23 mouse cellular contexts compared by ENCODE assay signal in genomic region chr5:66983104-66983503, GRCm38 (mm10).
"Had no signal": no experiment of that assay in that cellular context is flagged by ENCODE, and none has a peak within 500 bp of the region (broad histone marks: within the 10 kb centered on the region; RNA-seq: fewer than 3 reads in every experiment).

No protein-coding gene starts in this region.

- H3K4me1 ChIP-seq: heart, embryonic 10.5 days; heart, embryonic 12.5 days; liver, embryonic 12.5 days had no signal

- H3K36me3 ChIP-seq: heart, embryonic 10.5 days; heart, embryonic 12.5 days; hindbrain, embryonic 15.5 days; kidney, embryonic 15.5 days; liver, embryonic 12.5 days had no signal

- ATAC-seq: hindbrain, postnatal 0 days; intestine, embryonic 16.5 days; liver, embryonic 12.5 days had no signal

- H3K27me3 ChIP-seq: hindbrain, embryonic 13.5 days; hindbrain, embryonic 15.5 days; kidney, embryonic 15.5 days; limb, embryonic 13.5 days; limb, embryonic 15.5 days; liver, embryonic 12.5 days had no signal

- DNase-seq: gastrocnemius, postnatal 14 days; gastrocnemius, postnatal 36 days; heart, adult 18-20 months; heart, postnatal 10 days; kidney, adult 11 months; kidney, adult 2 months; kidney, adult 9 months; kidney, postnatal 14 days; kidney, postnatal 36 days; layer of hippocampus, adult 9-11 months had no signal

- H3K9me3 ChIP-seq: heart, embryonic 10.5 days; heart, embryonic 12.5 days; hindbrain, embryonic 13.5 days; hindbrain, embryonic 15.5 days; kidney, embryonic 15.5 days; limb, embryonic 13.5 days; limb, embryonic 15.5 days; liver, embryonic 12.5 days had no signal

- H3K9ac ChIP-seq: heart, embryonic 12.5 days; hindbrain, embryonic 13.5 days; hindbrain, embryonic 15.5 days; kidney, embryonic 15.5 days; limb, embryonic 13.5 days; limb, embryonic 15.5 days; liver, embryonic 12.5 days; liver, embryonic 14.5 days had no signal

- H3K27ac ChIP-seq: heart, embryonic 10.5 days; hindbrain, embryonic 13.5 days; hindbrain, embryonic 15.5 days; hindbrain, postnatal 0 days; kidney, embryonic 15.5 days; kidney, postnatal 0 days; left cerebral cortex, adult 2 months; limb, embryonic 13.5 days; limb, embryonic 15.5 days; liver, embryonic 12.5 days; liver, embryonic 14.5 days had no signal

- H3K4me2 ChIP-seq: heart, embryonic 12.5 days; hindbrain, embryonic 13.5 days; hindbrain, embryonic 15.5 days; kidney, embryonic 15.5 days; limb, embryonic 13.5 days; limb, embryonic 15.5 days; liver, embryonic 12.5 days had no signal

- H3K4me3 ChIP-seq: heart, embryonic 10.5 days; heart, embryonic 12.5 days; hindbrain, embryonic 13.5 days; hindbrain, embryonic 15.5 days; kidney, embryonic 15.5 days; left cerebral cortex, adult 2 months; limb, embryonic 13.5 days; limb, embryonic 15.5 days; liver, embryonic 12.5 days had no signal
